Mouse (Mus musculus): ENCODE data around the gene Adap2.
"Not testable (repeated sequence)": the region's sequence is repeated elsewhere in the genome, so short reads cannot be mapped to it uniquely, and the experiment has no call there.

Gene Adap2

GRCm38 (mm10) chr11:80161041-80161440 lies 7.1 kb downstream of the Adap2 start:
- DNase-seq: no peak

- DNase-seq: no peak
Measured at GRCm38 (mm10) chr11:80163362-80164116, 9.6 kb downstream of the Adap2 start.

- no peak for DNase-seq
Measured at GRCm38 (mm10) chr11:80164224-80164623, 10.3 kb downstream of the Adap2 start.

GRCm38 (mm10) chr11:80168121-80168520 lies 14.2 kb downstream of the Adap2 start:
- no peak for DNase-seq

- no peak for DNase-seq
Measured at GRCm38 (mm10) chr11:80168611-80169249, 14.8 kb downstream of the Adap2 start.

- no peak for DNase-seq
Measured at GRCm38 (mm10) chr11:80169629-80170028, 15.7 kb downstream of the Adap2 start.

- DNase-seq: no peak
Measured at GRCm38 (mm10) chr11:80170351-80170750, 16.4 kb downstream of the Adap2 start.

GRCm38 (mm10) chr11:80171884-80172283 lies 18.0 kb downstream of the Adap2 start:
- DNase-seq: no peak

- DNase-seq: no peak
Measured at GRCm38 (mm10) chr11:80173963-80174670, 20.2 kb downstream of the Adap2 start.

- DNase-seq: no peak
Measured at GRCm38 (mm10) chr11:80176911-80177895, 23.3 kb downstream of the Adap2 start.

- DNase-seq: no peak
Measured at GRCm38 (mm10) chr11:80178316-80178715, 24.4 kb downstream of the Adap2 start.

- DNase-seq: no peak
Measured at GRCm38 (mm10) chr11:80181021-80181749, 27.3 kb downstream of the Adap2 start.

GRCm38 (mm10) chr11:80183054-80183704 lies 29.3 kb downstream of the Adap2 start:
- not testable (repeated sequence) for DNase-seq

GRCm38 (mm10) chr11:80183705-80184255 lies 29.9 kb downstream of the Adap2 start, which contains the start of gene Rnf135:
TSS of gene Rnf135 (plus strand) at chr11:80183851.
- peak; percentile 95 for DNase-seq

- DNase-seq: no peak
Measured at GRCm38 (mm10) chr11:80184531-80185071, 30.7 kb downstream of the Adap2 start.

- not testable (repeated sequence) for DNase-seq
Measured at GRCm38 (mm10) chr11:80185441-80185976, 31.6 kb downstream of the Adap2 start.

GRCm38 (mm10) chr11:80190280-80190679 lies 36.4 kb downstream of the Adap2 start:
- no peak for DNase-seq

GRCm38 (mm10) chr11:80193827-80194226 lies 39.9 kb downstream of the Adap2 start:
- DNase-seq: no peak

- DNase-seq: no peak
Measured at GRCm38 (mm10) chr11:80196351-80196750, 42.4 kb downstream of the Adap2 start.

- no peak for DNase-seq
Measured at GRCm38 (mm10) chr11:80199316-80199715, 45.4 kb downstream of the Adap2 start.

Data from lung, postnatal 14 days (tissue).